Mouse (Mus musculus): ENCODE measurements at regions not wholly inside any gene's neighbourhood (a gene's known extent, or its start where the extent isn't known, plus 50 kb on each side); places are given as distances from the start of the nearest gene placed in this dataset.

DNA sequence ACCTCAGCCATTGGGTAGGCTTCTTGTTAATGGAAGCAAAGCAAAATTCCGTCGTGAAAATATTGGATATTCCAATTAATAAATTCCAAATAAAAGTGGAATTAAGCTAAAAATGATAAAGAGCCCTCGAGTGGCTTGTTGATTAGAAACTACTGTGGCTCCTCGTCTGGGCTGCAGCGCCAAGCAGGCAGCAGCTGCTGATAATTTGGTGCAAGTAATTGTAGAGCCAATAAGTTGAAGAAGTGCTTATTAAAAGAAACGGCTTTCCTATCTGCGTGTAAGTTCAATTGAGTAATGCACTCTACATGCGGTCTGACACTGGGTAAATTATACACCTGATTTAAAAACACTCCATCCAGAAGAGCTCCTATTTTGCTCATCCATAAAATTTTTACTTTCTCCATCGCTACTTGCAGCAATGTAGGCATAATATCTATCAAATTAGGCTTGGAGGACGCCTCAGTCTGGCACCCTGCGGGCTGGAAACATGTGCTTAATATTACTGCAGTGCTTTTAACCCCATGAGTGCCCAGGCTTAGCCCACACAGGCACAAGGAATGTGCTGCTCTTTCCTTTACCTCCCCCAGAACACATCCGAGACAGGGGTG, 171.7 kb upstream of the Dnajc19 start:
- no peak for TF ChIP-seq CTCF (IDR thresholded peaks at IDR 0.05; ENCODE audit: low read depth)
- TF ChIP-seq EP300 (optimal IDR thresholded peaks at IDR 0.05): no peak

Measured in stomach, postnatal 0 days (tissue).